Mouse (Mus musculus) heart, embryonic 10.5 days (tissue): ENCODE data around the gene Gng12. TPM values are rescaled to one million over a fixed set of nuclear protein-coding genes. Genes with fewer than 3 reads are reported as not detected.
A peak's percentile ranks its signal among the peaks of the same experiment; 100 is the strongest.

Experiments
- DNase-seq: peaks from one replicate; pipeline ENCODE4 v3.0.0-alpha.2; 2017; ENCODE audit warnings: low spot score
- H3K27ac ChIP-seq: fragments of 300-500 bp; sonication (generic); 2 replicates; pipeline ENCODE4 v1.5.1; 2016; ENCODE audit warnings: mild to moderate bottlenecking
- H3K27me3 ChIP-seq: fragments of 300-500 bp; sonication (generic); 2 replicates; pipeline ENCODE4 v1.6.1; 2016; ENCODE audit warnings: mild to moderate bottlenecking; ENCODE audit not compliant: poor library complexity, insufficient read depth, severe bottlenecking
- H3K36me3 ChIP-seq: fragments of 300-500 bp; sonication (generic); 2 replicates; pipeline ENCODE4 v1.6.1; 2016; ENCODE audit warnings: mild to moderate bottlenecking, moderate library complexity
- H3K4me1 ChIP-seq: fragments of 300-500 bp; sonication (generic); 2 replicates; pipeline ENCODE4 v1.6.1; 2016; ENCODE audit warnings: mild to moderate bottlenecking
- H3K4me3 ChIP-seq: fragments of 300-500 bp; sonication (generic); 2 replicates; pipeline ENCODE4 v1.5.1; 2016; ENCODE audit warnings: mild to moderate bottlenecking, moderate library complexity
- H3K9me3 ChIP-seq: fragments of 300-500 bp; sonication (generic); 2 replicates; pipeline ENCODE4 v1.6.1; 2016; ENCODE audit warnings: mild to moderate bottlenecking, moderate library complexity
- WGBS: fragments of 180-500 bp; shearing (Covaris S2); methylation state at CpG from one replicate; pipeline ENCODE4 v1.1.7; 2016; 5-methylcytosine and 5-hydroxymethylcytosine counted together
- polyA plus RNA-seq: library from polyadenylated mRNA; unstranded; fragments of >200 nt; fragmentation: Nextera tagmentation; extraction: Ambion mirVana; gene quantifications from 2 replicates; pipeline ENCODE4 v1.2.1, GENCODE M21; 2016

Gene Gng12
- polyA plus RNA-seq, 1 experiment from 2014 or later, result 60.9 TPM

GRCm38 (mm10) chr6:66969446-66969845 is 73.2 kb downstream of the Gng12 start:
- H3K27me3 ChIP-seq, result no peaks in the 10 kb centered on the region
- 78% methylated on average over 3 of the region's 3 CpGs for WGBS
- DNase-seq, result no peak
- H3K36me3 ChIP-seq, result no peaks in the 10 kb centered on the region
- no peak overlapping the region for H3K27ac ChIP-seq
- no peaks in the 10 kb centered on the region for H3K9me3 ChIP-seq
- no peak overlapping the region for H3K4me3 ChIP-seq
- peaks cover 46% of the 10 kb centered on the region for H3K4me1 ChIP-seq

- no peak overlapping the region for H3K27ac ChIP-seq
- no peaks in the 10 kb centered on the region for H3K27me3 ChIP-seq
- DNase-seq, result no peak
- peaks cover 20% of the 10 kb centered on the region for H3K4me1 ChIP-seq
- no peaks in the 10 kb centered on the region for H3K9me3 ChIP-seq
- no peaks in the 10 kb centered on the region for H3K36me3 ChIP-seq
- WGBS, result 72% methylated on average over 8 of the region's 8 CpGs
- no peak overlapping the region for H3K4me3 ChIP-seq
Observed at GRCm38 (mm10) chr6:66972300-66972699, 76.1 kb downstream of the Gng12 start.

- H3K36me3 ChIP-seq, result no peaks in the 10 kb centered on the region
- 21% methylated on average over 3 of the region's 3 CpGs for WGBS
- H3K27me3 ChIP-seq, result no peaks in the 10 kb centered on the region
- H3K9me3 ChIP-seq, result no peaks in the 10 kb centered on the region
- H3K4me1 ChIP-seq, result peaks cover 11% of the 10 kb centered on the region; the same call in 1 of the 2 replicates
- no peak overlapping the region for H3K27ac ChIP-seq
- no peak overlapping the region for H3K4me3 ChIP-seq
- DNase-seq, result no peak
Observed at GRCm38 (mm10) chr6:66973180-66973579, 77.0 kb downstream of the Gng12 start.

- Histone ChIP-seq H3K4me1 (peaks cover 10% of the 10 kb centered on the region; the same call in 1 of the 2 replicates), H3K4me3 (no peak overlapping the region), H3K9me3 (no peaks in the 10 kb centered on the region), H3K36me3 (no peaks in the 10 kb centered on the region), H3K27ac (no peak overlapping the region), H3K27me3 (no peaks in the 10 kb centered on the region)
- DNase-seq, result no peak
- WGBS, result 81% methylated on average over 4 of the region's 4 CpGs
Observed at GRCm38 (mm10) chr6:66975522-66975921, 79.3 kb downstream of the Gng12 start.

- DNase-seq, result no peak
- no peaks in the 10 kb centered on the region for H3K9me3 ChIP-seq
- H3K4me3 ChIP-seq, result no peak overlapping the region
- no peaks in the 10 kb centered on the region for H3K27me3 ChIP-seq
- no peaks in the 10 kb centered on the region for H3K4me1 ChIP-seq
- H3K36me3 ChIP-seq, result no peaks in the 10 kb centered on the region
- 77% methylated on average over 1 of the region's 1 CpGs for WGBS
- H3K27ac ChIP-seq, result no peak overlapping the region
Observed at GRCm38 (mm10) chr6:66979197-66979596, 83.0 kb downstream of the Gng12 start.

GRCm38 (mm10) chr6:66980040-66980439 is 83.8 kb downstream of the Gng12 start:
- no peak overlapping the region for H3K4me3 ChIP-seq
- no peak overlapping the region for H3K27ac ChIP-seq
- DNase-seq, result no peak
- 77% methylated on average over 4 of the region's 4 CpGs for whole genome bisulfite sequencing
- no peaks in the 10 kb centered on the region for H3K9me3 ChIP-seq
- no peaks in the 10 kb centered on the region for H3K36me3 ChIP-seq
- H3K27me3 ChIP-seq, result no peaks in the 10 kb centered on the region
- H3K4me1 ChIP-seq, result peaks cover 3% of the 10 kb centered on the region

GRCm38 (mm10) chr6:66981366-66981765 is 85.2 kb downstream of the Gng12 start:
- Histone ChIP-seq H3K27ac (no peak overlapping the region), H3K9me3 (no peaks in the 10 kb centered on the region), H3K4me1 (peaks cover 9% of the 10 kb centered on the region), H3K4me3 (no peak overlapping the region), H3K27me3 (no peaks in the 10 kb centered on the region), H3K36me3 (no peaks in the 10 kb centered on the region)
- WGBS, result 90% methylated on average over 3 of the region's 3 CpGs
- DNase-seq, result no peak

GRCm38 (mm10) chr6:66981864-66982263 is 85.7 kb downstream of the Gng12 start:
- no peak overlapping the region for H3K4me3 ChIP-seq
- H3K36me3 ChIP-seq, result no peaks in the 10 kb centered on the region
- H3K9me3 ChIP-seq, result no peaks in the 10 kb centered on the region
- WGBS, result 82% methylated on average over 1 of the region's 1 CpGs
- peaks cover 9% of the 10 kb centered on the region for H3K4me1 ChIP-seq
- H3K27me3 ChIP-seq, result no peaks in the 10 kb centered on the region
- no peak overlapping the region for H3K27ac ChIP-seq
- DNase-seq, result no peak

- Histone ChIP-seq H3K36me3 (no peaks in the 10 kb centered on the region), H3K9me3 (no peaks in the 10 kb centered on the region), H3K27me3 (no peaks in the 10 kb centered on the region), H3K4me1 (peaks cover 9% of the 10 kb centered on the region), H3K27ac (no peak overlapping the region), H3K4me3 (no peak overlapping the region)
- WGBS, result 74% methylated on average over 5 of the region's 5 CpGs
- DNase-seq, result no peak
Observed at GRCm38 (mm10) chr6:66984079-66984478, 87.9 kb downstream of the Gng12 start.

GRCm38 (mm10) chr6:66984672-66985071 is 88.5 kb downstream of the Gng12 start:
- Histone ChIP-seq H3K27me3 (no peaks in the 10 kb centered on the region), H3K36me3 (no peaks in the 10 kb centered on the region)
- 86% methylated on average over 3 of the region's 3 CpGs for WGBS

GRCm38 (mm10) chr6:66985500-66985899 is 89.3 kb downstream of the Gng12 start:
- Histone ChIP-seq H3K9me3 (no peaks in the 10 kb centered on the region), H3K4me3 (no peak overlapping the region), H3K27me3 (no peaks in the 10 kb centered on the region), H3K36me3 (no peaks in the 10 kb centered on the region), H3K27ac (no peak overlapping the region), H3K4me1 (peaks cover 9% of the 10 kb centered on the region)
- DNase-seq, result no peak
- 66% methylated on average over 7 of the region's 7 CpGs for WGBS

More at GRCm38 (mm10) chr6:66984672-66985071, 88.5 kb downstream of the Gng12 start:
- no peak overlapping the region for H3K4me3 ChIP-seq
- H3K9me3 ChIP-seq, result no peaks in the 10 kb centered on the region
- H3K27ac ChIP-seq, result no peak overlapping the region
- H3K4me1 ChIP-seq, result peaks cover 9% of the 10 kb centered on the region
- DNase-seq, result no peak

- 83% methylated on average over 12 of the region's 12 CpGs for WGBS
- Histone ChIP-seq H3K9me3 (no peaks in the 10 kb centered on the region), H3K27ac (no peak overlapping the region), H3K4me1 (peaks cover 9% of the 10 kb centered on the region), H3K4me3 (no peak overlapping the region), H3K36me3 (no peaks in the 10 kb centered on the region), H3K27me3 (no peaks in the 10 kb centered on the region)
- no peak for DNase-seq
Observed at GRCm38 (mm10) chr6:66986063-66986462, 89.9 kb downstream of the Gng12 start.

- Histone ChIP-seq H3K27me3 (no peaks in the 10 kb centered on the region), H3K27ac (no peak overlapping the region), H3K9me3 (no peaks in the 10 kb centered on the region), H3K4me3 (no peak overlapping the region), H3K36me3 (no peaks in the 10 kb centered on the region), H3K4me1 (peaks cover 17% of the 10 kb centered on the region)
- 65% methylated on average over 3 of the region's 3 CpGs for WGBS
- DNase-seq, result peak; percentile 82
Observed at GRCm38 (mm10) chr6:66987643-66988042, 91.4 kb downstream of the Gng12 start.

- H3K27ac ChIP-seq, result no peak overlapping the region
- WGBS, result 92% methylated on average over 9 of the region's 9 CpGs
- no peak for DNase-seq
Observed at GRCm38 (mm10) chr6:66988363-66988762, 92.2 kb downstream of the Gng12 start.

More at GRCm38 (mm10) chr6:66988363-66988762, 92.2 kb downstream of the Gng12 start:
- Histone ChIP-seq H3K4me1 (peaks cover 20% of the 10 kb centered on the region), H3K27me3 (no peaks in the 10 kb centered on the region), H3K4me3 (no peak overlapping the region), H3K36me3 (no peaks in the 10 kb centered on the region), H3K9me3 (no peaks in the 10 kb centered on the region)
